Mouse (Mus musculus) G1E (cell line): ENCODE results near the gene Sbf2. TPM values are rescaled to one million over a fixed set of nuclear protein-coding genes. Genes with fewer than 3 reads are reported as not detected.

Source experiments
- ATAC-seq: 2 replicates; pipeline ENCODE4 v1.8.0; 2016; ENCODE audit warnings: mild to moderate bottlenecking; ENCODE audit not compliant: insufficient number of reproducible peaks, poor library complexity, low FRiP score, severe bottlenecking; ENCODE audit errors: extremely low read depth
- DNase-seq: peaks from one replicate; pipeline ENCODE4 v3.0.0; 2012; ENCODE audit warnings: low spot score
- H3K27me3 ChIP-seq: 2 replicates; pipeline ENCODE4 v1.6.1; 2012; ENCODE audit warnings: mild to moderate bottlenecking, low read length, inconsistent platforms; ENCODE audit not compliant: insufficient read depth
- H3K36me3 ChIP-seq: replicated peaks from 2 replicates; pipeline ENCODE3; 2012; ENCODE audit warnings: mild to moderate bottlenecking, inconsistent platforms
- H3K4me1 ChIP-seq: 2 replicates; pipeline ENCODE4 v1.6.1; 2012; ENCODE audit warnings: low read depth, low read length, inconsistent platforms, mixed read lengths; ENCODE audit not compliant: insufficient read depth
- H3K4me3 ChIP-seq: 2 replicates; pipeline ENCODE4 v1.5.1; 2012; ENCODE audit warnings: low read depth, mild to moderate bottlenecking, inconsistent platforms, low read length, moderate library complexity, mixed read lengths
- H3K9me3 ChIP-seq: replicated peaks from 2 replicates; pipeline ENCODE4 v1.6.1; 2012; ENCODE audit warnings: inconsistent platforms
- CTCF ChIP-seq: IDR thresholded peaks from 2 replicates; pipeline ENCODE4 v1.5.1; 2012; ENCODE audit warnings: low read depth, low read length, inconsistent platforms, mixed read lengths
- GATA1 ChIP-seq: IDR thresholded peaks from 2 replicates; pipeline ENCODE4 v1.6.1; 2012; ENCODE audit warnings: borderline replicate concordance, low read length, inconsistent platforms, mixed read lengths
- GATA2 ChIP-seq: IDR thresholded peaks from 2 replicates; pipeline ENCODE4 v1.6.1; 2012; ENCODE audit warnings: low read depth, low read length, inconsistent platforms, borderline replicate concordance
- POLR2AphosphoS5 ChIP-seq: IDR thresholded peaks from 2 replicates; pipeline ENCODE4 v1.6.1; 2012; ENCODE audit warnings: low read depth, low read length, inconsistent platforms; ENCODE audit not compliant: insufficient replicate concordance
- TAL1 ChIP-seq: conservative IDR thresholded peaks from 2 replicates; pipeline ENCODE4 v1.6.1; 2012; ENCODE audit warnings: low read depth, low read length, inconsistent platforms, mixed read lengths
- polyA plus RNA-seq: library from polyadenylated mRNA; stranded (reverse); fragments of >175 nt; gene quantifications from 2 replicates; pipeline ENCODE4 v1.2.3, GENCODE M21; 2012
- total RNA-seq, 2 experiments: library from RNA; stranded (forward) in 1 of 2; stranded (reverse) in 1 of 2; fragments of 200-1000 nt in 1 of 2; fragments of >200 nt in 1 of 2; fragmentation: Nextera tagmentation in 1 of 2; gene quantifications; 2 replicates each; pipeline ENCODE4 v1.2.3; 2014 to 2017

Gene Sbf2
- total and polyA plus RNA-seq, 3 experiments, result 0.49 TPM; not detected in 2

DNA sequence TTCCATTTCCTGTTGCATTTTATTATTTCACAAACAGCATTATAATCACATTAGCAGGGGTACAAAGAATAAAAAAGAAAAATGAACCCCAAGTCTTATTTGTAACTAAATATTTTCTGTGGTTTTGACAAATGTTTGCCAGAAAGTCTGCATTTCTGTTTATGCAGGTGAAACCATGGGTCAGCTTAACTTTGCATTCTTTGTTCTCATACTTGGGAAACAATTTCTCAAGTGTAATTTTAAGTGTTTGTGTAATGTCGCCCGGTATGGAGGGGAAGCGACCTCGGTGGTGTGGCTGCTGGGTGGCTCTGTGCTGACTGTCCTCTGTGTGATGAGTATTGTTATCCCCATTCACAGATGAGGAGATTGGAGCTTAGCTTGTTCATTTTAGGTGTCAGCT, 352.9 kb downstream of the Sbf2 start:
- H3K4me3 ChIP-seq, result no peak overlapping the region
- H3K4me1 ChIP-seq, result peaks cover 29% of the 10 kb centered on the region
- no peaks in the 10 kb centered on the region for H3K27me3 ChIP-seq
- DNase-seq (no peak), ATAC-seq (no peak)
- H3K9me3 ChIP-seq, result no peaks in the 10 kb centered on the region
- TF ChIP-seq POLR2AphosphoS5 (no peak), CTCF (no peak), GATA2 (no peak), GATA1 (no peak), TAL1 (no peak)
- peaks cover 69% of the 10 kb centered on the region for H3K36me3 ChIP-seq

DNA sequence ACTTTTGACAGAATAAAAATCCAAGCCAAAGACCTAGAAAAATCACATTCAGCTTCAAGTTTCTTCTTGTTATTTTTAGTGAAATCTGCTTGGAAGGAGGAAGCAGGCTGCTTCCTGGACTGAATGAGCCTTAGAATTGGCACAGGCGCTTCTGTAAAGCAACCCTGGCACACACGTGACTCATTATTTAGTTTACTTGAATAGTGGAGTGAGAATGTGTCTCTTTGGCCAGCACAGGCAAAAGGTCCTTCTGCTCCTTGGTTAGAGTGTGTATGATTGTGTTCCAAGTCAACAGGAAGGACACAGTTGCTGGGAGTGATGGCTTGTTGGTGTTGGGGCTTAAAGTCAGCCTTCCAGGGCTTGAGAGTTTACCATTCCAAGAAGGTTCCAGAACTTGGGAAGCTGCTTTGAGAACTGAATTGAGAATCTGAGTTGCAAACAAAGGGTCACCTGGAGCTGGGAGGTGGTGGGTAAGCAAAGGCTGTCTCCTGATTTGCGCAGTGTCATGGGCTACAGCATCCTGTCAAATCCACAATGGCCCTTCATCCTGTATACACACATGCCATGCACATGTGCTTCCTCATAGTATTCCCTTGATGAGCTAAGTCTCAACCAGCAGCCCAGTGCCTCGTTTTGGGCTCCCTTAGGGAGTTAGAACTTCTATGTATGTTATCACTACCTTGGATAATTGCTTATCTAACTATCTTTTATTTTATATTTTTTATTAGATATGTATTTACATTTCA, 354.6 kb downstream of the Sbf2 start:
- H3K36me3 ChIP-seq, result peaks cover 71% of the 10 kb centered on the region
- DNase-seq (no peak), ATAC-seq (no peak)
- no peaks in the 10 kb centered on the region for H3K9me3 ChIP-seq
- no peaks in the 10 kb centered on the region for H3K27me3 ChIP-seq
- TF ChIP-seq CTCF, result no peak
- TF ChIP-seq GATA2, result no peak
- no peak for TF ChIP-seq POLR2AphosphoS5
- no peak for TF ChIP-seq GATA1
- no peak for TF ChIP-seq TAL1
- no peak overlapping the region for H3K4me3 ChIP-seq
- H3K4me1 ChIP-seq, result peaks cover 39% of the 10 kb centered on the region

DNA sequence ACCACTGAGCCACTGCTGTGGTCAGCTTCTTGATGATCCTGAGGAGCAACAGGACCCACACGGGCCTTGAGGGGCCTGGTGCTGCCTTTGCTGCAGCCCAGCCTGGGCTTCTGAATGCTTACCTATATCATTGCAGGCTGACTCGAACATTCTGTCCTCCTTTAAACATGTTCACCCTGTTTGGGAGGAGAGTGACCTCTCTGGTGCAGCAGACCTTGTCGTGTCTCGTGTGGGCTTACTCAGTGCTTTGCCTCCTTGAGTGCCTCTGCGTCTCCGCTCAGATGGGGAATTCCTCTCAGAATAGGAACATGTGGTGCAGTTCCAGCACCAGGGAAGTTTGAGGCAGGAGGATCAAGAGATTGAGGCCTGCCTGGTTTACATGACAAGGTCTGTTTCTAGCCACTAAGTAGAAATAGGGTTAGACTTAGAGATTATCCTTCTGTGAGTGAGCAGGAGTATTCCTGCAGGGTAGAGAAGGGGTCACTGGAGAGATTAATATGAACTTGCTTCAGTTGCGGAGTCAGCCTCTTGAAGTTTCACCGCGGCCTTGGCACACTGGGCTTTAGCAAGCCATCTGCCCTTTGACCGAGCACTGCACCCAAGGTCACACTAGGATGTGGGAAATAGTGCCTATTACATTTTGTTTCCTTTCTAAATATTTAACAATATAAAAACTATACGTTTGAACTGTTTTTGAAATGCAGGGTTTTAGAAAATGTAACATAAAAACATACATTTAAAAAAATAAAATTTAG, 356.3 kb downstream of the Sbf2 start:
- Histone ChIP-seq H3K4me3 (no peak overlapping the region), H3K9me3 (no peaks in the 10 kb centered on the region), H3K36me3 (peaks cover 83% of the 10 kb centered on the region), H3K27me3 (no peaks in the 10 kb centered on the region), H3K4me1 (peaks cover 55% of the 10 kb centered on the region)
- ATAC-seq (no peak), DNase-seq (no peak)
- TF ChIP-seq TAL1, result no peak
- no peak for TF ChIP-seq GATA1
- TF ChIP-seq CTCF, result no peak
- no peak for TF ChIP-seq GATA2
- no peak for TF ChIP-seq POLR2AphosphoS5

Other genes with a start within 250 kb of the Sbf2 start
- not detected in 2 replicates for gene Adm, start 12.7 kb upstream of the Sbf2 start, total RNA-seq (2014; fragmentation: Nextera tagmentation)
- not detected in 2 replicates for gene Adm, start 12.7 kb upstream of the Sbf2 start, total RNA-seq (2017)
- not detected in 2 replicates for gene Adm, start 12.7 kb upstream of the Sbf2 start, polyA plus RNA-seq
- gene Ampd3, start 153.3 kb upstream of the Sbf2 start, total RNA-seq (2014; fragmentation: Nextera tagmentation), result 64.1 and 69.5 TPM in 2 replicates
- gene Ampd3, start 153.3 kb upstream of the Sbf2 start, total RNA-seq (2017), result 21.8 and 26.0 TPM in 2 replicates
- 10.7 and 13.1 TPM in 2 replicates for gene Ampd3, start 153.3 kb upstream of the Sbf2 start, polyA plus RNA-seq
- gene Rnf141, start 229.5 kb upstream of the Sbf2 start, total RNA-seq (2014; fragmentation: Nextera tagmentation), result 28.2 and 38.6 TPM in 2 replicates
- gene Rnf141, start 229.5 kb upstream of the Sbf2 start, total RNA-seq (2017), result 18.2 and 21.1 TPM in 2 replicates
- 0.69 and 0.92 TPM in 2 replicates for gene Rnf141, start 229.5 kb upstream of the Sbf2 start, polyA plus RNA-seq
- gene Lyve1, start 248.3 kb upstream of the Sbf2 start, total RNA-seq (2014; fragmentation: Nextera tagmentation), result not detected in 2 replicates
- gene Lyve1, start 248.3 kb upstream of the Sbf2 start, total RNA-seq (2017), result 0.11 TPM in 1 of 2 replicates, not detected in the other
- gene Lyve1, start 248.3 kb upstream of the Sbf2 start, polyA plus RNA-seq, result not detected in 2 replicates